Mouse (Mus musculus): ENCODE results near the gene Fscn2. TPM values are rescaled to one million over a fixed set of nuclear protein-coding genes. Genes with fewer than 3 reads are reported as not detected.

Fscn2 gene
- 0.20 and 0.28 TPM in 2 replicates for polyA plus RNA-seq (2014; fragmentation: Nextera tagmentation; extraction: Ambion mirVana)

GRCm38 (mm10) chr11:120361295-120361694 is at the start of gene Fscn2:
TSS of gene Fscn2 (plus strand) at chr11:120361534.
- Histone ChIP-seq H3K4me2 (ENCODE audit: low read depth, low read length) (no peak within 1 kb of the TSS), H3K4me3 (ENCODE audit: low read depth, low read length) (no peak within 1 kb of the TSS), H3K9ac (replicated peaks; ENCODE audit: low read length) (no peak within 1 kb of the TSS), H3K9me3 (replicated peaks; ENCODE audit: control insufficient read depth, low read length) (no peaks in the 10 kb centered on the region), H3K4me1 (ENCODE audit: control insufficient read depth, insufficient read depth, low read length) (peaks cover 9% of the 10 kb centered on the region), H3K27ac (replicated peaks; ENCODE audit: low read depth, low read length) (no peak within 1 kb of the TSS), H3K36me3 (replicated peaks; ENCODE audit: control insufficient read depth, insufficient read depth, low read depth, low read length) (no peaks in the 10 kb centered on the region), H3K27me3 (ENCODE audit: control insufficient read depth, insufficient read depth, low read length) (no peaks in the 10 kb centered on the region)
- DNase-seq (ENCODE audit: low spot score) (no peak), ATAC-seq (replicated peaks; ENCODE audit: insufficient number of reproducible peaks, low FRiP score, low TSS enrichment, low read depth) (no peak)
- 61% methylated on average over 10 of the region's 10 CpGs for WGBS

GRCm38 (mm10) chr11:120311561-120311960 is 49.8 kb upstream of the Fscn2 start:
- Histone ChIP-seq H3K27ac (replicated peaks; ENCODE audit: low read depth, low read length) (peak overlapping the region; percentile 85), H3K9ac (replicated peaks; ENCODE audit: low read length) (peak overlapping the region; percentile 59), H3K9me3 (replicated peaks; ENCODE audit: control insufficient read depth, low read length) (no peaks in the 10 kb centered on the region), H3K4me1 (ENCODE audit: control insufficient read depth, insufficient read depth, low read length) (peaks cover 18% of the 10 kb centered on the region), H3K4me3 (ENCODE audit: low read depth, low read length) (peak overlapping the region; percentile 33), H3K36me3 (replicated peaks; ENCODE audit: control insufficient read depth, insufficient read depth, low read depth, low read length) (no peaks in the 10 kb centered on the region), H3K4me2 (ENCODE audit: low read depth, low read length) (peak overlapping the region; percentile 65), H3K27me3 (ENCODE audit: control insufficient read depth, insufficient read depth, low read length) (no peaks in the 10 kb centered on the region)
- no peak for ATAC-seq (replicated peaks; ENCODE audit: insufficient number of reproducible peaks, low FRiP score, low TSS enrichment, low read depth)
- WGBS: 45% methylated on average over 10 of the region's 10 CpGs
- DNase-seq (ENCODE audit: low spot score): no peak

GRCm38 (mm10) chr11:120312069-120312468 is 49.3 kb upstream of the Fscn2 start:
- Histone ChIP-seq H3K9me3 (replicated peaks; ENCODE audit: control insufficient read depth, low read length) (no peaks in the 10 kb centered on the region), H3K4me1 (ENCODE audit: control insufficient read depth, insufficient read depth, low read length) (peaks cover 17% of the 10 kb centered on the region), H3K9ac (replicated peaks; ENCODE audit: low read length) (no peak overlapping the region; the same call in 1 of the 2 replicates), H3K36me3 (replicated peaks; ENCODE audit: control insufficient read depth, insufficient read depth, low read depth, low read length) (no peaks in the 10 kb centered on the region), H3K27me3 (ENCODE audit: control insufficient read depth, insufficient read depth, low read length) (no peaks in the 10 kb centered on the region), H3K27ac (replicated peaks; ENCODE audit: low read depth, low read length) (peak overlapping the region; percentile 85; the same call in 1 of the 2 replicates), H3K4me2 (ENCODE audit: low read depth, low read length) (no peak overlapping the region), H3K4me3 (ENCODE audit: low read depth, low read length) (no peak overlapping the region)
- WGBS: 53% methylated on average over 6 of the region's 6 CpGs
- ATAC-seq (replicated peaks; ENCODE audit: insufficient number of reproducible peaks, low FRiP score, low TSS enrichment, low read depth) (no peak), DNase-seq (ENCODE audit: low spot score) (no peak)

GRCm38 (mm10) chr11:120313906-120314685 is 47.2 kb upstream of the Fscn2 start:
- no peak overlapping the region for H3K27ac ChIP-seq (replicated peaks; ENCODE audit: low read depth, low read length)
- H3K9ac ChIP-seq (replicated peaks; ENCODE audit: low read length): no peak overlapping the region
- no peaks in the 10 kb centered on the region for H3K36me3 ChIP-seq (replicated peaks; ENCODE audit: control insufficient read depth, insufficient read depth, low read depth, low read length)
- no peak overlapping the region; the same call in 1 of the 2 replicates for H3K4me2 ChIP-seq (ENCODE audit: low read depth, low read length)
- ATAC-seq (replicated peaks; ENCODE audit: insufficient number of reproducible peaks, low FRiP score, low TSS enrichment, low read depth): no peak
- no peak overlapping the region for H3K4me3 ChIP-seq (ENCODE audit: low read depth, low read length)
- peaks cover 13% of the 10 kb centered on the region for H3K4me1 ChIP-seq (ENCODE audit: control insufficient read depth, insufficient read depth, low read length)
- no peaks in the 10 kb centered on the region for H3K9me3 ChIP-seq (replicated peaks; ENCODE audit: control insufficient read depth, low read length)
- WGBS: 53% methylated on average over 6 of the region's 6 CpGs
- H3K27me3 ChIP-seq (ENCODE audit: control insufficient read depth, insufficient read depth, low read length): no peaks in the 10 kb centered on the region
- DNase-seq (ENCODE audit: low spot score): no peak

GRCm38 (mm10) chr11:120314721-120315415 is 46.5 kb upstream of the Fscn2 start:
- H3K9ac ChIP-seq (replicated peaks; ENCODE audit: low read length): peak overlapping the region; percentile 19; the same call in 1 of the 2 replicates
- H3K4me1 ChIP-seq (ENCODE audit: control insufficient read depth, insufficient read depth, low read length): peaks cover 13% of the 10 kb centered on the region
- peak overlapping the region; percentile 78 for H3K4me2 ChIP-seq (ENCODE audit: low read depth, low read length)
- no peaks in the 10 kb centered on the region for H3K27me3 ChIP-seq (ENCODE audit: control insufficient read depth, insufficient read depth, low read length)
- H3K27ac ChIP-seq (replicated peaks; ENCODE audit: low read depth, low read length): peak overlapping the region; percentile 95
- 42% methylated on average over 16 of the region's 16 CpGs for WGBS
- ATAC-seq (replicated peaks; ENCODE audit: insufficient number of reproducible peaks, low FRiP score, low TSS enrichment, low read depth) (no peak), DNase-seq (ENCODE audit: low spot score) (no peak)
- H3K36me3 ChIP-seq (replicated peaks; ENCODE audit: control insufficient read depth, insufficient read depth, low read depth, low read length): no peaks in the 10 kb centered on the region
- no peaks in the 10 kb centered on the region for H3K9me3 ChIP-seq (replicated peaks; ENCODE audit: control insufficient read depth, low read length)
- no peak overlapping the region for H3K4me3 ChIP-seq (ENCODE audit: low read depth, low read length)

- whole genome bisulfite sequencing: 33% methylated on average over 4 of the region's 4 CpGs
- peak overlapping the region; percentile 78 for H3K4me2 ChIP-seq (ENCODE audit: low read depth, low read length)
- no peak for DNase-seq (ENCODE audit: low spot score)
- peak overlapping the region; percentile 89 for H3K9ac ChIP-seq (replicated peaks; ENCODE audit: low read length)
- H3K4me1 ChIP-seq (ENCODE audit: control insufficient read depth, insufficient read depth, low read length): peaks cover 10% of the 10 kb centered on the region
- no peak overlapping the region; the same call in 1 of the 2 replicates for H3K4me3 ChIP-seq (ENCODE audit: low read depth, low read length)
- H3K27me3 ChIP-seq (ENCODE audit: control insufficient read depth, insufficient read depth, low read length): no peaks in the 10 kb centered on the region
- H3K9me3 ChIP-seq (replicated peaks; ENCODE audit: control insufficient read depth, low read length): no peaks in the 10 kb centered on the region
- H3K36me3 ChIP-seq (replicated peaks; ENCODE audit: control insufficient read depth, insufficient read depth, low read depth, low read length): no peaks in the 10 kb centered on the region
- peak overlapping the region; percentile 95 for H3K27ac ChIP-seq (replicated peaks; ENCODE audit: low read depth, low read length)
- no peak for ATAC-seq (replicated peaks; ENCODE audit: insufficient number of reproducible peaks, low FRiP score, low TSS enrichment, low read depth)
These were observed 45.9 kb upstream of the Fscn2 start for GRCm38 (mm10) chr11:120315416-120315761.

GRCm38 (mm10) chr11:120315832-120316689 is 45.3 kb upstream of the Fscn2 start:
- peak; percentile 94 for ATAC-seq (replicated peaks; ENCODE audit: insufficient number of reproducible peaks, low FRiP score, low TSS enrichment, low read depth)

More at GRCm38 (mm10) chr11:120315832-120316689, 45.3 kb upstream of the Fscn2 start:
- H3K36me3 ChIP-seq (replicated peaks; ENCODE audit: control insufficient read depth, insufficient read depth, low read depth, low read length): no peaks in the 10 kb centered on the region
- DNase-seq (ENCODE audit: low spot score): peak; percentile 96
- H3K4me1 ChIP-seq (ENCODE audit: control insufficient read depth, insufficient read depth, low read length): peaks cover 10% of the 10 kb centered on the region
- peak overlapping the region; percentile 47 for H3K4me3 ChIP-seq (ENCODE audit: low read depth, low read length)
- H3K9ac ChIP-seq (replicated peaks; ENCODE audit: low read length): peak overlapping the region; percentile 89
- WGBS: 4% methylated on average over 37 of the region's 37 CpGs
- H3K4me2 ChIP-seq (ENCODE audit: low read depth, low read length): peak overlapping the region; percentile 78
- H3K9me3 ChIP-seq (replicated peaks; ENCODE audit: control insufficient read depth, low read length): no peaks in the 10 kb centered on the region
- H3K27me3 ChIP-seq (ENCODE audit: control insufficient read depth, insufficient read depth, low read length): no peaks in the 10 kb centered on the region
- H3K27ac ChIP-seq (replicated peaks; ENCODE audit: low read depth, low read length): peak overlapping the region; percentile 95
